Mouse (Mus musculus): Measurements from ENCODE around the gene Zfp213.
"Not testable (repeated sequence)": the region's sequence is repeated elsewhere in the genome, so short reads cannot be mapped to it uniquely, and the experiment has no call there.

Gene Zfp213

DNA sequence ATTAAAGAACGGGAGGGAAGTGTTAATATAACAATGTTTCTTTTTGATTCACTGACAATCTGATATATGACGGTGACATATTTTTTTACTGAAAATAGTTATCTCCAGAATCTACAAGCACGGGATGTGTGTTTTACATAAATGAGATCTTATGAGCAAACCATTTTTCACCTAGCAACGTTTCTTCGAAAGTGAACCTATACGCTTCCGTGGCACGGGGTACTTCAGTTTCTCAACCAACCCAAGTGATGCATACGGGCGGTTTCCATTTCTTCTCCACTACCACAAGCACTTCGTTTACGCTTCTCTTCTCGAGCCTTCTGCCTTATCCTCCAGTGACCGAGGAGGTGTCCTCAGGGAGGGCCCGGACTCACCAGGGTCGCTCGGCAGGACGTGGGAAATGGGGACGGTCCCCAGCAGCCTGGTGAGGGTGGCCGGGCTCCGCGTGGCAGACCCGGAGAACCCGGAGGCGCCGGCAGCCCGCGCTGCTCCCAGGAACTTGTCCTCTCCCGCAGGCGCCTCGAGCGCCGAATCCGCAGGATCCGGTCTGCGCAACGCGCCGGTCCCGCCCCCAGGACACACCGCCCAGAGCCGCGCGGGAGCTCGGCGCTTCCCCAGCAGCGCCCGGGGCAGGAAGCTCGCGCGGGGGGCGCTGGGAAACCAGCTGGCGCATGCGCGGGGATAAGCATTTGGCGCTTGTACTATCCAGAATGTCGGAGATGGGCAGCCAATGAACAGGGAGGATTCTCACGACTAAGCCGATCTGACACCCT lies at the start of gene Zfp213:
TSS of gene Zfp213 (minus strand) at position 644 of the 773 bp plus-strand sequence.
- DNase-seq, result peak; percentile 95

DNA sequence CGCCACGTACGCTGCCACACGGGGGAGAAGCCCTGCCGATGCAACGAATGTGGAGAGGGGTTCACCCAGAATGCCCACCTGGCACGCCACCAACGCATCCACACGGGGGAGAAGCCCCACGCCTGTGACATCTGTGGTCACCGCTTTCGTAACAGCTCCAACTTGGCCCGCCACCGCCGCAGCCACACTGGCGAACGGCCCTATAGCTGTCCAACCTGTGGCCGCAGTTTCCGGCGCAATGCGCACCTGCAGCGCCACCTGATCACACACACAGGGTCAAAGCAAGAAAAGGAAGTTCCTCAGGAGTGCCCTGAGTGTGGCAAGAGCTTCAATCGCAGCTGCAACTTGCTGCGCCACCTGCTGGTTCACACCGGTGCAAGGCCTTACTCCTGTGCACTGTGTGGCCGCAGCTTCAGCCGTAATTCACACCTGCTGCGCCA lies 46.3 kb upstream of the Zfp213 start:
- DNase-seq, result peak; percentile 60

DNA sequence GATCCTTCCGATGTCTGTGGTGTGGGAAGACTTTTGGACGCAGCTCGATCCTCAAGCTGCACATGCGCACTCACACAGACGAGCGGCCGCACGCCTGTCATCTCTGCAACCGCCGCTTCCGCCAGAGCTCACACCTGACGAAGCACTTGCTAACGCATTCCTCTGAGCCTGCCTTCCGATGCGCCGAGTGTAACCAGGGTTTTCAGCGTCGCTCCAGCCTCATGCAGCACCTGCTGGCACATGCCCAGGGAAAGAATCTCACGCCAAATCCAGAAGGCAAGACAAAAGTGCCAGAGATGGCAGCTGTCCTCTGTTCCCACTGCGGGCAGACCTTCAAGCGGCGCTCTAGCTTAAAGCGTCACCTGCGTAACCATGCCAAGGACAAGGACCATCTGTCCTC lies 45.6 kb upstream of the Zfp213 start:
- no peak for DNase-seq

- no peak for DNase-seq
Observed at GRCm38 (mm10) chr17:23605220-23605619, 41.2 kb upstream of the Zfp213 start.

GRCm38 (mm10) chr17:23604394-23604793 lies 40.4 kb upstream of the Zfp213 start:
- DNase-seq, result no peak

DNA sequence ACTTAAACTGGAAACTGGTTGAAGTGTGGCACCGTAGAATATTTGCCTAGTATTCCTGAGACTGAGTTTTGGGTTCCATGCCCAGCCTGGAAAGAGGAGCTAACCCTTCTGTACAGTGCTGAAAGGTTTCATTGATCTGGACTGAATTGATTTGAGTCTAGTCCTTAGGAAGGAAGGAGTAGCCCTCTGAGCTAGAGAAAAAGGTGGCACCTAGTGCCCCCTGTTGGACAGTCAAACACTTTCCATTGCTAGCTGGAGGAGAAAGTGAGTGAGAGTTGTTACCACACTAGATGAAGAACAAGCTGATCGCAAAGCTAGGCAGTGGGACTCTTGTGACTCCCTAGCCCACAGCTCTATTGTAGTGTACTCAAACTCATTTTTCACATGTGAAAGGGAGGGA lies 39.5 kb upstream of the Zfp213 start:
- peak; percentile 36 for DNase-seq

GRCm38 (mm10) chr17:23603077-23603476 lies 39.0 kb upstream of the Zfp213 start:
- no peak for DNase-seq

DNA sequence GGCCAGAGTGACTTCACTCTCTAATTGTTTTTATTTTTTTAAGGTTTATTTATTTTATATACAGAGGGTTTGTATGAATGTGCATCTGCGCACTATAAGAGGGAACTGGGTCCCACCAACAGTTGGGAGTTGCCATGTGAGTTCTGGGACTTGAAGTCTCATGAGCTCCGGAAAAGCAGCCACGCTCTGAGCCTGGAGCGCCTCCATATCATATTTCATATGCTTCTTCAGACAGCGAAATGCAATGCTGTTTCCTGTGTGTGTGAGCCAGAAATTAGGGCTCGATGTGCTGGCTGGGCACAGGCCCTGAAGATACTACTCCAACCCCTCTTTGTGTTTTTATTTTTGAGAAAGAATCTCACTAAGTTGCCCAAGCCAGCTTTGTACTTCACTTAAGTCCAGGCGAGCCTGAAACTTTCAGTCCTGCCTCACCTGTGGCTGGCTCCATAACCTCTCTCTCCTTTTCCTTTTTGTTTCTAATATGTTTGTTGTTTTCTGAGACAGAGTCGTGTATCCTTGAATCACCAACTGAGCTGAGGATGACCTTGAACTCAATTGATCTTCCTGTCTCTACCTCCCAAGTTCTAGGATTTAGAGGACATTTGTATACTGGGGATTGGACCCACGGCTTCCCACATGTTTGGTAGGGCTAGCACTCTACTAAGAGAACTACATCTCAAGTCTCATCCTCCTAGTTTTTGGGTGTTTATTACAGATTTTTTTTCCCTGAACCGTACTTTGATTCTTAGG lies 38.0 kb upstream of the Zfp213 start:
- DNase-seq, result no peak

GRCm38 (mm10) chr17:23600641-23601622 lies 36.9 kb upstream of the Zfp213 start, which contains the start of gene Zscan10:
TSS of gene Zscan10 (plus strand) at chr17:23600856.
- DNase-seq, result no peak

DNA sequence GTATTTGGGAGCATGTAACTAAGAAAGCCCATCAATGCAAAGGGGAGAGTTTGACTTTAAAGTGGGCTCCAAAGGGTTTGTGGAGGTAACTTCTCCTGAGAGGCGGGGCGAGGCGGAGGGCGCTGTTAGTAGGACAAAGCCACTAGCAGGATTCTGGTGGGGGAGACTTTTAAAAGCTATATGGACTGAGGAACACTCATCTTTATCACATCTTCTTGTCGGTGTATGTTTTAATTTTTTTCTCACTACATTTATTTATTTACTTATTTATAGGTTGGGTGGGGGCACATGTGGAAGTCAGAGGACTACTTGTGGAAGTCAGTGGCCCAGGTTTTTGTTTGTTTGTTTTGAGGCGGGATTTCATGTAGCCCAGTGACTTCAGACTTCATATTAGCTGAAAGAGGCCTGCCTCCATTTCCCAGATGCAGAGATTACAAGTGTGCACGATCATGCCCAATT lies 35.6 kb upstream of the Zfp213 start:
- no peak for DNase-seq

- peak; percentile 93 for DNase-seq
Observed at GRCm38 (mm10) chr17:23598582-23599552, 34.8 kb upstream of the Zfp213 start, which contains the start of gene Zfp13. TSS of gene Zfp13 (minus strand) at chr17:23599487.

GRCm38 (mm10) chr17:23595139-23595538 lies 31.1 kb upstream of the Zfp213 start:
- not testable (repeated sequence) for DNase-seq

- no peak for DNase-seq
Observed at GRCm38 (mm10) chr17:23592926-23593300, 28.9 kb upstream of the Zfp213 start.

GRCm38 (mm10) chr17:23592208-23592925 lies 28.3 kb upstream of the Zfp213 start:
- DNase-seq, result peak; percentile 97

DNA sequence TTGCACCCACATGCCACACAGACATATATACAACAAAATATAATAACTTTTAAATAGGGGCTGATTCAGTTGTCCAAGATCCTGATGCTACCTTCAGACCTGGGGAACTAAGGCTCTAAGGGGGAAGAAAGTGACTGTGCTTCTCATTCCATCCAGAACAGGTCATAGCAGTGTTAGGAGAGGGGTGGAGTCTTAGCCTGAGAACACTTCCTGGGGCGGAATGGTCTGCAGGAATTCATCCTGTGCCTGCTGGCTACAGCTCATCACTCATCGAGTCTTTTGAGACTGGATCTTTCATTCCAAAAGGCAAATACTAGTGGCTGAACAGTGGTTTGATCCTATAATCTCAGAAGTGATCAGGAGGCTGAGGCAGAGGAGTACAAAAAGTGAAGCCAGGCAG lies 23.2 kb upstream of the Zfp213 start:
- DNase-seq, result no peak

DNA sequence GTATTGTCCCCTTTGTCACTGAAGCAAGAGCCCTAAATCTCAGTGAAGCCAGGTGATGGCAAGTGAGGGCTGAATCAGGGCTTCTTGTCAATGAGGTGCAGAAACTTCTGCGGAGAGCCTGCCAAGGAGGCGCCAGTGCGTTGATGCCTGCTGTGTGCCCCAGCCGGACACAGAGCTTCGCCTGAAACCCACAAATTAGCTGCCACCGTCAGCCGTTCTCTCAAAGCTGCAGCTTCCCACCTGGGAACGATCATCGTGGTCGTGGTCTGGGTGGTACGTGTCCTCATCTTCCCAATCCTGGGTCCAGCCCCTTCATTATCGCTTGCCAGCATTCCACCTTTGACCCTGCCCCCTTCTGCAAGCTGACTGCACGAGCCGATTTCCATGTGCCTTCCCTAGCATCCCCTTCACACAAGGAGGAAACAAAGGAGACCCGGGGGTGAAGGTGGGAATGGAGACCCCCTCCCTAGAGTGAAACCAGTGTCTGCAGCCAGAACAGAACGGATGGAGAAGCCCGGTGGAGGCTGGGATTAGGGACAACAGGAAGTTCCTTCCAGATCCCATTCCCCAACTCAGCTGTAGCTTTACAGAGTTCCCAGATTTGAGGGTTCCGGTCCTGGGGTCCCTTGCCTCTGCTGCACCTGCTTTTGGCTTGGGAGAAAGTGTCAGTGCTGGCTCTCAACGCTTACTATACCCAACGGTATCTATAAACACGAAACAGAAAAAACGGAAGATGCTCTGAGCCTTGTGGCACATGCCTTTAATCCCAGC lies 21.9 kb upstream of the Zfp213 start:
- peak; percentile 56 for DNase-seq

DNA sequence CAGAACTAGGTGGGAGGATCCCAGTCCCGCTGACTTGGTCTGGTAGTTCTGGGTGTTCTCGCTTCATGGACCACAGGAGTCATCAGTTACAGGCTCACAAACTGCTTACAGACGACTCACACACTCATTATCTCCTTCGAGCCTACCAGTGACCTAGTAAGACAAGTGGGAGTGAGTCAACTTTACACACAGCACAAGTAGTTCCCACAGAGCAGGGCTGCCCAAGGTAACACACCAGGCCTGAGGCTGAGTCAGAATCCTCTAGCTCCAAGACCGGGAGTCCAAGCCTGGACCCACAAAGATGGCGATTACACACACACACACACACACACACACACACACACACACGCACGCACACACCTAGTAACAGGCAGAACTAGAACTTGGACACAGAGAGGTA lies 20.7 kb upstream of the Zfp213 start:
- no peak for DNase-seq

GRCm38 (mm10) chr17:23575951-23576552 lies 12.0 kb upstream of the Zfp213 start:
- no peak for DNase-seq

DNA sequence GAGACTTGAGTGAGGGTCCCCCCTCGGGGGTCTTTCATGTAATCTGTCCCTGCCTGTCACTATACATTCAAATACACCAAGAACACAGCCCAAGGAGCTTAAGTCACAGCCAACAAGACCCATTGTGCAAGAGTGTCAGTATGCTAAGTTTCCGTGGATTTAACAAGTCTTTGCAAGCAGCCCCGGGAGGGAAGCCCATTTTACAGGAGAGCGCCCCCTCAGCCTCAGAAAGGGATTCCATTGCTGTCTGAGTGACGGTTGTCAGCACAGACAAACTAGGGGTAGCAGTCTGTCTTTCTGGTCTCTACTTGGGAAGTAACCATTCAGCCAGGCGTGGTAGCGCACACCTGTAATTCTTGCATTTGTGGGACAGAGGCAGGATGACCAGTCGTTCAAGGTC lies 10.1 kb upstream of the Zfp213 start:
- no peak for DNase-seq

DNA sequence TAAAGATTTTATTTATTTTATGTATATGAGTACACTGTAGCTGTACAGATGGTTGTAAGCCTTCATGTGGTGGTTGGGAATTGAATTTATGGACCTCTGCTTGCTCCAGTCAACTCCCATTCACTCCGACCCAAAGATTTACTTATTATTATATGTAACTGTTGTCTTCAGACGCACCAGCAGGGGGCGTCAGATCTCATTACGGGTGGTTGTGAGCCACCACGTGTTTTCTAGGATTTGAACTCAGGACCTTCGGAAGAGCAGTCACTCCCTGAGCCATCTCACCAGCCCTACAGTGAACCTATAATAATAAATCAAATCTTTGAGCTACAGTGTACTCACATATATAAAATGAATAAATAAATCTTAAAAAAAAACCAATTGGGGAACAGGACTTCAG lies 8.0 kb upstream of the Zfp213 start:
- DNase-seq, result no peak
